Mouse (Mus musculus): ENCODE results near the gene Cpa1.

DNA sequence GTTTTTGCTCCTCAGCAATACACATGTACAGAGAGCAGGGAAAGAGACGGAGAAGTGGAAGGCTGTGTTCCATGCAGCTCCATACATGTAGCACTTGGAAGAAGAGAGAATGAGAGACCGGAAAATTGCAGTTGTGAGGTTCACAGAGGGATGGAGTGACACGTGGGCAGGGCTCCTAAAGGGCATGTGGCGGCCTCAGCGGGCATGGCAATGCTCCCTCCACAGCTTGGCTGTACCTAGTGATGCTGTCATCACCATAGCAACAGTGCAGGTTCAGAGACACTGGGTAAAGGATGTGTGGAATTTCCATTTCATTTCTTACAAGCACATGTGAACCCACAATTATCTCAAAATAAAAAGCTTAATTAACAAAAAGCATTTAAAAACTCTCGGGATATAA, 39.5 kb downstream of the Cpa1 start:
- TF ChIP-seq GATA1 (IDR thresholded peaks at IDR 0.05; ENCODE audit: borderline replicate concordance, low read length) (no peak), CTCF (IDR thresholded peaks at IDR 0.05; ENCODE audit: low read depth, low read length) (no peak), TAL1 (conservative IDR thresholded peaks at IDR 0.05; ENCODE audit: low read depth, low read length) (no peak), POLR2AphosphoS5 (IDR thresholded peaks at IDR 0.05; ENCODE audit: insufficient replicate concordance, low read depth, low read length) (no peak)

Measured in G1E (cell line).